Mouse (Mus musculus) urinary bladder, postnatal 4 days (tissue): Measurements from ENCODE around the gene Igdcc3.

Experiments used
- DNase-seq, 2 experiments: peaks; one replicate each; pipeline ENCODE4 v3.0.0; 2021 to 2022; ENCODE audit warnings: low spot score in 2 of 2

Igdcc3 gene

GRCm38 (mm10) chr9:65140936-65141305 is at the start of gene Igdcc3:
Igdcc3 (plus strand) TSS chr9:65141189.
- peak in 1 of 2 experiments; percentile 53 for DNase-seq

DNA sequence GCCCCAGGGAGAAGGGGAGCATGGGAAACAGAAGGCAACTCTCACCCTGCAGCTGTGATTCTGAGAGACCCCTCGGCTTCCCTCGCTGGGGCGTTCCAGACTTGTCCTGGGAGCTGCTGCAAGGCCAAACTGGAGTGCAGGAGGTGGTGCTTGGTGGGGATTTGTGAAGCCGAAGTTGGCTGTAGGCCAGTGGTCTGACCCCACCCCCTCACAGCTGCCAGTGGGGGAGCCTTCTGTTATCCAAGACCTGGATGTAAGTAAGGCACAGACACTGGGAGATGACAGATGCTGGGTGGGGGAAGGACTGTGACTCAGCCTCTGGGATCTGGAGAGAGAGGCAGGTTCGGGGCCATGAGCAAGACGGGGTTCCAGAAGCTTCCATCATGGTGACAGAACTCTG is 46.8 kb upstream of the Igdcc3 start:
- peak; percentile 82 to 84 for DNase-seq

- DNase-seq: peak in 1 of 2 experiments; percentile 33
These were observed 39.9 kb upstream of the Igdcc3 start, which contains the start of gene Igdcc4 for GRCm38 (mm10) chr9:65100991-65101685. Igdcc4 (plus strand) TSS chr9:65101486.

DNA sequence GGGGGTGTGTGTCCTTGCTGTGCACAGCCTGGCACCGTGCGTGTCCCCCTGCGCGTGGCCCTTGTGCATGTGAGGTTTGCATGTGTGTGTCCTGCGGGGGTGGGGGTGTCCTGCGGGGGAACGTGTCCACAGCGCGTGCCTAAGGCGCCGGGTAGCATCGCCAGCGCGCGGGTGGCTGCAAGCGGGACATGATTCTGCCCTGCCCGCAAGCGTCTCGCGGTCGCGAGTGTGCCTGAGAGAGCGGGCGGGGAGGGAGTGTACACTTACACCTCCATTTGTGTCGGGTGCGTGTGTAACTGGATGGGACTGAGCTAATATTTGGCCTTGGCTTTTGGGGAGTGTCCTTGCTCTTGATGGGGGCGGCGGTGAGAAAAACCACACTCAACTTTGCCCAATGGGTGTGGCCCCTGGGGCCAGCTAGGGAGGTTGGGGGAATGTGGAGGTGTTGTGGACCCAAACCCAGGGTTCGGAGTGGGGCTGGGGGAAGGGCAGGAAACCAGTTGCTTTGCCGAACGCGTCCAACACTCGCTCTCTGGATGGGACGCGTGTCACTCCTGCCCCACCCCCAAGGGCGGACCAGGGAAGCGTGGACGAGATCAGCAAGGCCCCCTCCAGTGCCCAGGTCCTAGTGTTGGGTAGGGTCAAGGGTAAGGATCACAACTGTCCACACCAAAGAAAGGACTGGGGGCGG is 39.2 kb upstream of the Igdcc3 start:
- DNase-seq: peak; percentile 63 to 71

GRCm38 (mm10) chr9:65102377-65103172 is 38.4 kb upstream of the Igdcc3 start:
- DNase-seq: peak in 1 of 2 experiments; percentile 60

GRCm38 (mm10) chr9:65103173-65103752 is 37.7 kb upstream of the Igdcc3 start:
- no peak for DNase-seq

DNA sequence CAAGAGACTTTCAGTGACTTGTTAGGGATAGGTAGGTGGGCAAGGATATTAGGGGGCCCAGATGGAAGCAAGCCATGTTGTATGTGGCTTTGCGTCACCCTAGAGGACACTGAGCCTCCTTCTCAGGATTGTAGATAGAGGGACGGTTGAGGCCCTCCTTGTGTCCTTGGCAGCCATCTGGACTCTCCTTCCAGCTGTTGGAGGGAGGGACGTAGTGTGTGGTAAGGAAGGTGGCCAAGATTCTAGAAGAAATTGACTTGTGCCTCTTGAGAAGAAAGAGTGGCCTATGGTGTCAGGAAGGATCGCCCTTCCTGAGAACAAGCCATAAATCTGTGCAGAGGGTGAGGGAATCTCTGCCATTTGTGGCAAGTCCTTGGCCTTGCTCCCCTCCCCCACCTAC is 34.2 kb upstream of the Igdcc3 start:
- DNase-seq: no peak

DNA sequence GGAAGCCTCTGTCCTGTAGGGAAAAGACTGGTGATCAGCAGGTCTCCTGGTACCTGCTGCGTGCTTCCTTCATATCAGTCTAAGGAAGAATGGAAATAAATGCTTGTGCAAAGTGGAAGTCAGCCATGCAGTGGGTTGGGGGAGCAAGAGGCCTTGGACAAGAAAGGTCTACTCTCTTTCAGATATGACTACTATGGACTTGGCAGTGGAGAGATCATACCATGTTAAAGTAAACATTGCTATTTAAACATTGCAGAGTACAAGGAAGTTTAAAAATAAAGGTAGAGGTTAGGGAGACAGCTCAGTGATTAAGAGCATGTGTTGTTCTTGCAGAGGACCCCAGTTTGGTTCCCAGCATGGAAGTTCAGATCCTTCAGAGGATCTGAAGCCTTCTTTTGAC is 33.1 kb upstream of the Igdcc3 start:
- DNase-seq: no peak

DNA sequence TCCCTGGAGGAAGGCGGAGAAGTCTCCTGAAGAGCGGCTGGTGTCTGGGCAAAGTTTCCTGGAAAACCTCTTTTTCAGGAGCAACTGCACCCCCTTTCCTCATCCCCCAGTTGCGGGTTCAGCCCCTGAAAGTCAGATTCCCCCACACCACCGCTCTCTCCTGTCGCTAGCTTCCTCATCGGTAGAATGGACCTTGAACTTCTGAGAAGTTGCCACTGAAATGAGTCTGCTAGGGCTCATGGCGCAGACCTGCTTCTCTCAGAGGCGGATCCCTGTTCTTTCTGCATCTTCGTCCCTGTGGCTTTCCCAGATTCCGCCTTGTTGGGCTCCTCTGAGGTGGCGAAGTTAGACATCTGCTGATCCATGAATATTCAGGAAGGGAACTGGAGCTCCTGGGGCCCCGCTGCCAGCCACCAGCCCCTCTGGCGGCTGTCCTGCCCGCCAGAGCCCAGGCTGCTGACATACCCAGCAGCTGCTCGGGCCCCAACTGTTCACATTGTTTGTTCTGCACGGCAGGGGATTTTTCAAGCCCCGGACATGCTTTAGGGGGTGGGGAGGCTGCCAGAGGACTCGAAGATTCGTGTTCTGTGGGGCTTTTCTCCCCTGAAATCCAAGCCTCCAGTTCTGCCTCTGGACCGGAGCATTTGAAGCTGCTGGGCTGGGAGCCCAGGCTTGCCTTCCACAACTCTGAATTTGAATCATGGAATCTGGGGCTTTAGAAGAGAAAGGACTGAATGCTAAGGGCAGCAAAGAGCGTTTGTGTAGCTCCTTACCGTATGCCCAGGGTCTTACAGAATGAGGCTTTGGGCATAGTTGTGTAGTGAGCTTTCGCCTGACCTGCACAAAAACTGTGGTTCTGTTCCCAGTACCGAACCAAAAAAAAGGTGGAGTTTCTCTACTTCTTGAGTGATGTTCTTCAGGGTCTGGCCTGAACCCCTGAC is 31.6 kb upstream of the Igdcc3 start:
- no peak for DNase-seq

DNA sequence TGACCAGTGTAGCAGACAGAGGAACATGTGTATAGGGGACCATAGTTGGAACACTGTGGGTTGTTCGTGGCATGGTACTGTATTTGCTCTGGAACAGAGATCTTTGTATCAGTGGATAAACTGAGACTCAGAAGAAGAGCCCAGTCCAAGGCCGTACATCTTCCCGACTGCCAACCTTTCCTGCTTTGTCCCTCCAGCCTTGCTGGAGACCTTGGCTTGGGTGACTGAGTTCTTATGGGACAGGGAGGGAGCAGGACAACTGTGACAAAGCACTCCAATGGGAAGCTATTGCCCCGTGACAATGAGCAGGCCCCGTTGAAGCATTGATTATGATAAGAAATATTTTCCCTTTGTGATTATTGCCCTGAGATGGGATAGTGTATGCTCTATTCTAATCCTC is 29.3 kb upstream of the Igdcc3 start:
- no peak for DNase-seq

- DNase-seq: no peak
These were observed 27.3 kb upstream of the Igdcc3 start for GRCm38 (mm10) chr9:65113694-65114093.

GRCm38 (mm10) chr9:65115891-65116290 is 25.1 kb upstream of the Igdcc3 start:
- no peak for DNase-seq

DNA sequence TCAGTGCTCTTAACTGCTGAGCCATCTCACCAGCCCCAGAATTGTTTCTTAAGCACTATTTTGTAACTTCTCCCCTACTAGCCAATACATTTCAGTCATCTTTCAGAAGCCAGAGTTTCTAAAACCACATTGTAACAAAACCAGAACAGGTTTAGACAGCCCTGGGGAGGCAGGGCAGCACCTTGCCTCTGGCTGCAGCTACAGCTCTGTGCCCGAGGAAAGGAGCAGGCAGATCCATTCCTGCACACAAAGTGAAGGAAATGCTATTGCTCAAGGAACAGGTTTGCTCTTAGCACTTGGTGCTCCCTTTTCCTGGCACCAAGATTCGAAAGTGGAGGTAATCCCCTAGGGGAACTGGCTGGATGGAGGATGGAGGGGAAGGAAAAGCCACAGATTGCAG is 23.5 kb upstream of the Igdcc3 start:
- DNase-seq: no peak

DNA sequence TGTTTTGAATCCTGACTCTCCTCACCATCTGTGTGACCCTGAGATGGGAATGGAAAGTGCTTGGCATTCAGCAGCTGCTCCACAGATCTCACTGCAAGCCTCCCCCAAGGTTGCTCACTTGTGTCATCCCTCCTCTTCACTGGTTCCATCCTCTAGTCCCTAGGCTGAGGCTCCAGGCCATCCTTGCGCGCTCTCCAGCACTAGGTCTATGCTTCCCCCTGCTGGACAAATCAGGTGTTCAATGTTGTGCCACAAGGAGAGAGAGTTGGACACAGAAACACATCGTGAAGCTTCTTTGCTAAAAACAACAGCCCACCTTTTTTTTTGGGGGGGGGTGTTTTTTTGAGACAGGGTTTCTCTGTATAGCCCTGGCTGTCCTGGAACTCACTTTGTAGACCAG is 20.1 kb upstream of the Igdcc3 start:
- DNase-seq: peak; percentile 59 to 78

DNA sequence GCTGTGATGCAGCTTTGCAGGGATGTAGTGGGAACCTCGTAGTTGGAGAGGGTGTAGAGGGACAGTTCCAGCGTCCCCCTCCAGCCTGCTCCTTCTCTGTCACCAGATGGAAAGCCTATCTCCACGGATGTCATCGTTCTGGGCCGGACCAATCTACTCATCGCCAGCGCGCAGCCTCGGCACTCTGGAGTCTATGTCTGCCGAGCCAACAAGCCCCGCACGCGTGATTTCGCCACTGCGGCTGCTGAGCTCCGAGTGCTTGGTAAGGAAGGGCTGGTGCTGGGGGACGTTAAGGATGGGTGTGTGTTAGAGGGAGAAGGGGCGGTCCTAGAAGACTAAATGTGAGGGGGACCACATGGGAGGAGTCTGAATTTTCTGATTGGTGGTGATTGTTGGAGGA is 18.4 kb upstream of the Igdcc3 start:
- no peak for DNase-seq

- peak in 1 of 2 experiments; percentile 69 for DNase-seq
These were observed 17.3 kb upstream of the Igdcc3 start for GRCm38 (mm10) chr9:65123552-65124168.

DNA sequence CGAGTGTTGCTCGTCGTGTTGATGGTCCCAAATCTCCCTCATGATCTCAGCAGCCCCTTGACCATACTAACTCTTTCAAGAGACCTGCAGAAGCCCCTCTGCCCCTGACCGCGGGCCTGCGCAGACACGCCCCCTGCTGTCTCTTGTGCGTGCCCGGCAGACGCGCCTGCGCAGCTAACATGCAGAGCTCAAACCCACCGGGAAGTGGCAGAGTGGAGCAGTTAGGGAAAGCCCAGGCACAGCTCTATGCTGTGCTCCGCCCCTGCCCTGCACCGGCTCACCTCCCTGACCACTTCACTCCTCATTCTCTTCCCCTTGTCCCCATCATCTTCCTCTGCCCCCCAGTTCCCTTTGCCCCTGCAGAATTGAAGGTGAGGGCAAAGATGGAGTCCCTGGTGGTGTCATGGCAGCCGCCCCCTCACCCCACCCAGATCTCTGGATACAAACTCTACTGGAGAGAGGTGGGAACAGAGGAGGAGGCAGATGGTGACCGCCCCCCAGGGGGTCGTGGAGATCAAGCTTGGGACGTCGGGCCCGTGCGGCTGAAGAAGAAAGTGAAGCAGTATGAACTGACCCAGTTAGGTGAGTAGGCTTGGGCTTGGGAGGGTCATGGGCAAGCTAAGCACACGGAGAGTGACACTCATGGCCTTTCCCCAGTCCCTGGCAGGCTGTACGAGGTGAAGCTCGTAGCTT is 12.7 kb upstream of the Igdcc3 start:
- peak in 1 of 2 experiments; percentile 48 for DNase-seq

GRCm38 (mm10) chr9:65131717-65132116 is 9.3 kb upstream of the Igdcc3 start:
- DNase-seq: no peak

DNA sequence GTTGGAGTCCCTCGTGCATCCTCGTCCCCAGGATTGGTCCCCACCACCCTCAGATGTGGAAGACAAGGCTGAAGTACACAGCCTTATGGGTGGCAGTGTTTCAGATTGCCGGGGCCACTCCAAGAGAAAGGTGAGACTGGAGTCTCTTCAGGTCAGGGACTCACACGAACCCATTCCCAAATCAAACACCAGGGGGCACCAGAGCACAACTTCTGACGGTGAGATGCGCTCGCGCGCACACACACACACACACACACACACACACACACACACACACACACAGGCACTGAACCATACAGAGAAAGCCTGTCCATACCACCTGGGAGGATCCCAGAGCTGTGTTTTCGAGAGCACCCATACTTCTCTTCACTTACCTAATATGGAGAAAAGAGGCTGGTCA is 7.2 kb upstream of the Igdcc3 start:
- DNase-seq: peak; percentile 57 to 83

- DNase-seq: no peak
These were observed 5.9 kb upstream of the Igdcc3 start for GRCm38 (mm10) chr9:65135126-65135525.
